Mouse (Mus musculus) 3134 (cell line): ENCODE results near the gene Utrn.

Source experiments
- DNase-seq: peaks from one replicate; pipeline ENCODE4 v3.0.0-alpha.2; 2011; ENCODE audit warnings: low spot score; ENCODE audit not compliant: insufficient read length; ENCODE audit errors: extremely low read depth

Gene Utrn

DNA sequence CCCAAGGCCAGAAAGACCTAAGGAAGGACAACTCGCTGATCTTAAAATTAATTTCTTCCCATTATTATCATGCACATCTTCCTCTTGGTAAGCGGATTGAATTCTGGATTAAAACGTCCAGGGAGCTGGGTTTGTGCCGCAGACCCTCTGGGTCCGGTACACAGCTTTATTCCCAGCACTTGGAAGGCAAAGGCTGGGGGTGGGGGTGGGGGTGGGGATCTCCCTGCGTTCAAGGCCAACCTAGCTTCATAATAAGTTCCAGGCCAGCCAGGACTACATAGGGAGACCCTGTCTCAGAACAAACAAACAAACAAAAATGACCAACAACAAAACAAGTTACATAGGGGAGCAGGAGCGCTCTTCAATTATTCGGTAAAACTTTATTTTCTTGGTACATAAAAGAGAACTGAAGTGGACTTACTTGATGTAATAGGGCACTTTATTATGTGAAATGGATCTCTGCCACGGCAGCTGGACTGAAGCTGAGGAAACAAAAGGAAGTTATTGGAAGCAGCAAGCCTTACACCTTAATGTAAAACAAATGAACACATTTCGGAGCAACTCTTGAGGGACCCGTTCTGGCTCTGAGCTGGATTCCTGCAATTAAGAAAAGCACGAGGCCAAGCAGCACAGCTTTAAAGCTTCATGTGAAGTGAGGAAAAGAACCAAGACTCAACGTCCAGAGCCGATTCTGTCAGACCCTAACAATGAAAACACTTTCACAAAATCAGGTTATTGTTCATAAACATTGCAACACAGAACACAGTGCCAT is 394.1 kb downstream of the Utrn start:
- DNase-seq, result no peak

DNA sequence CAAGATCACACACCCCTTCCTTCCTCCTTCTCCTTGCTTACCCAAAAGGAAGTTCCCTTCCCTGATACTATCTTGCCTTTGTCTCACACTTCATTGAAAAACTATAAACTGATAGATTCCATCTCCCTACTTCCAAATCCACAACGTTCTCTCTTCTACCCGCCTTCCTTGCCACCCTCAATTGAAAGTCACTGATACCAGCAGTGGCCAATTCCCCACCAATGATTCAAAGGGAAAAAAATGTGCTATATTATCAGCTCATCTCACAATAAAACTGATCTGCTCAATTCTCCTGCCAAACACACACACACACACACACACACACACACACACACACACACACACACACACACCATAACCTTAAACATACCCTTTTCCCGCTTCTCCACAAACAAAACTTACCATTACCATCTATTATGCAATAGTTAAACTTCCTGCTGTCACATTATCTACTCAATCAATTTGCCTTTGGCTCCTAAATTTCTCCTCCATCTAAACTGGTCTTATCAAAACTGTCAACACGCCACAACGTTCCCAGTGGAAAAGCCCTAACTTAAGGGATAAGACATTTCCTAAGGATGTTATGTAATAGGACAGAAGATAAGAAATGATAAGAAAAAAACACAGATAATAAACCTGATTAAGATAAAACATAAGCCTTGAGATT is 399.6 kb downstream of the Utrn start:
- no peak for DNase-seq

DNA sequence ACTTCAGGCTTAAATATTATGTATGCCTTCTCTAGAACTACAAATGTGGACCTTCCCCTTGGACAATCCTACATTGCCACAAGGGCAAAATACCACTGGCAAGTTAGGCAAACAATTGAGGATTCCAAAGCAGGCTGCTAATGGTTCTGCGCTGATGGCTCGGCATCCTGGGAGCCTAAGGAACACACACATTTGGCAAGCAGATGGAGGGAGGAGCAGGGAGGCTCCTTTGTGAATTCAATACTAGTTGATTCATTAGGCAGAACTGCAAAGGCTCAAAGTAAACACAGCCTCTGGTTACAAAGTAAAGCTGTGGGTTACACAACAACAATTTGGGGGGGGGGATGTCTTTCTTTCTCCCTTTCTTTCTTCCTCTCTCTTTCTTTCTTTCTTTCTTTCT is 401.6 kb downstream of the Utrn start:
- no peak for DNase-seq

DNA sequence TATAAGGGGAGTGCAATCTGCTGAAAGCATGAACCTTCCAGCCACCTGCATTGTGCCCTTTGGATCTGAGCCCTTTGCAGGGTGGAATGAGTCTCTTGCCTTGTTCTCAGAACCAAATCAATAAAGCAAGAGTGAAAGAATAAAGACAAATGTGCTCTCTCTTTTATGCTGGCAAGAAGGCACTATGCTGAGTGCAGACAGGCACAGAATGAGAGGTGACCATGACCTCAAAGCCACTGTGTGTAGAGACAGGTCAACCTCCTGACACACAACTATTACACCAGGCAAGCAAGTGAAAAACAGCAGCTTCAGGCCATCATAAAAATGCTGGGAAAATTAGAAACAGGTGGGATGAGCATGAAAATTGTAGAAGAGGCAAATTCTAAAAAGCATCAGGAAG is 408.2 kb downstream of the Utrn start:
- no peak for DNase-seq

DNA sequence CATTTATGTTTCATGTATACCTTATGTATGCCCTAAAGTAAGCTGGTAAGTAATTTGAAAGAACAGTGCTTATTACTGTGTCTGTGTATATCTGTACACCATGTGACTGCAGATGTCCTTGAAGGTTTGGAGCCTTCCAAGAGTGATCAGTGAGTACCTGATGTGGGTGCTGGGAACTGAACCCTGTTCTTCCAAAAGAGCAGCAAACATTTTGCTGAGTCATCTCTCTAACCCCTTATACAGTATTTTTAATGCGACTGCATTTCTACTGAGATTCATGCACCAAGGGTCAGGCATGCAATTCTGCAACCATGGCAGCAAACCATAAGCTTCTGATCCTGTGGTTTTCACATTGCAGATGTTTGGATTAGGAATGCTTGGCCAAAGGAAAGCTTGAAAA is 412.3 kb downstream of the Utrn start:
- DNase-seq, result no peak

DNA sequence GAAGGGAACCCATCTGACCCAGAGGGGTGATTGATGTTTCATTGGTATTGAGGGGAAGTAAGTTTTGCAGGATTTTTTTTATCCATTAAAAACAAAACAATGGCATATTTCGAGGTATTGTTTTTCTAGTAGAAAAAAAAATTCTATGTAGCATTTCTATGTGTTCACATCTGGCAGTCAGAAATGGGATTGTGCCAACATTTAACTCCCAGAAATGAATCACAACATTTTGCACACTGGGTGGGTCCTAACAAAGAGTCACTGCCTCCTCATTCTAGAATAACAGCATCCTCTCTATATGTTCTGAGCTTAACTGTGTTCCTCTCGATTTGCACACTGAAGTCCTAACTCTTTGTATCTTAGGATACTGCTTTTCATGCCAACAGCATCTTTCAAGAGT is 416.5 kb downstream of the Utrn start:
- DNase-seq, result no peak

DNA sequence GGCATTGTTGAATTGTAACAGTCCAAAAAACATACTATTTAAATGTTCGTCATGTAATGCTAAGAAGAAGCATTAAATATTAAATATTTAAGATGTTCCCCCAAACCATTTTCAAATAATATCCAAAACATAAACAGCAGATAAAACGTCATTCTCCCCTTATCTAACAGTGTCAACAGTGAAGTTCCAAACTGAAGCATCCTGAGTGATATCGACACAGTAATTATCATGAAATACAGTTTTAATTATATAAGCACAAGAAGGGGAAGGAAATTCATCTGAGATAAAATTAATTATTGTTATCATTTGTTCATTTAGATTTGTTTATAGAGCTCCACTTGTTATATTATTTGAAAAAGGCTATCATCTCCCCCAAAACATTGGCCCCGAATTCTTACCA is 425.0 kb downstream of the Utrn start:
- no peak for DNase-seq

DNA sequence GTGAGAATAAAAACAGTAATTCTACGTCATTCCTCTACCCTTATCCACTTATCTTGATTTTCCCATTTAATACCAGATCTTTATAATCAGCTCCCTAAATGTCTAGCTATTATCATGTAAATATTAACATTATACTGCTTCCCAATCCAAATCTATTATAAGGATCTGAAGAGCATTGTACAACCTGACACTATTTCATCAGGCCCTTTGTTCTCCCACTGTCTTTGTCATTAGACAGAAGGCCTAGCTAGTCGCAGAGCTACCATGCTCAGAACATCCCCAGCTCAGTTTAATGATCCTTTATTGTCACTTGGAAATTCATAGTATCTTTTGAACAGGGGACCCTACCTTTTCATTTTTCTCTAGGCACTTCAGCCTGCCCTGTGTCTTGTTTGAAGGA is 436.0 kb downstream of the Utrn start:
- no peak for DNase-seq

DNA sequence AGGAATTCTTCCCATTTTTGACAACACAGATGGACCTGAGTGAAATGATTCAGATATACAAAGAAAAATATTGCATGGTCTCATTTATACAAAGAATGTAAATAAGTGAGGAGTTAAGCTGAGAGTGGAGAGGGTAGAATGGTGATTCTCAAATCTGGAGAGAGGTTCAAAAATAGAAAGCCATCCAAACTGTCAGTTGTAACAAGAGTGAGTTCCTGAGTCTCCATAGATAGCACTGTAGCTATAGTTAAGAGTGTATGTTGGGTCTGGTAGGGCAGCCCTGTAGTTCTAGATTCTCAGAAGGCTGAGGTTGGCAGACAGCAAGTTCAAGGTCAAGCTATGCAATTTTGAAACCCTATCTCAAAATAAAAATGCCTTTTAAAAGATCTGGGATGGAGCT is 438.8 kb downstream of the Utrn start:
- no peak for DNase-seq

DNA sequence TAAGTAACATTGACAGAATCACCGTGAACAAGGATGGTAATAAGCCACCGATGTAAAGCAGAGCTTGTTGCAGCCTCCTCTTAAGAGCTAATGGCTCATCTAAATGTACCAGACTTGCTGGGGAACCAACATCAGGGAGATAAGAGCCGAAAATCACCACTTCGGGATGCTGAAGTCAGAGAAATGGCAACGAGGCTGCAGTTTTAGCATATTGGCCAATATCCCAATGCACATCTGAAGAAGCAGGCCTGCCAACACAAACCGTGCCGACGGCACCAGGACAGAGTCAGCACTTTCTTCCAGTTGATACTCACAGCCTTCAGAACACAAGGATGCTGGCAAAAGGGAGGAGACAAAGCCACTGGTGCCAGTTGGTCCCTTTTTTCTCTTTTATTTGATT is 442.3 kb downstream of the Utrn start:
- no peak for DNase-seq

DNA sequence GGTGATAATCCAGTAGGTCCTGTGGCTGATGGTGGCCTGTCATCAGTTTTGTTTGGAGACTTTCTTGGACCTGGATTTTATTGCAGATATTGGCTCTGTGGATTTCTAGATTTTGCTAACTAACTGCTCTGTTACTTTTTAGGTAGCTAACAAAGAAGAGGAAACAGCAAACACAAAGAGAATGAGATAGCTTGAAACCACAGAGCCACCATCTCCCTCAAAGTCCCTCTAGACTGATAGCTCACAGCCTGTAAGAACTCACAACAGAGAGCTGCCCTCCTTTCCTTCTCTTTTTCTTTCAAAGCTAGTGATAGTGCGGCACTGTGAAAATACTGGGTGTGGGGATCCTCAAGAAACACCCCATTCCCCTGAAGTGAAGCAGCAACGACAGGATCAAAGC is 444.2 kb downstream of the Utrn start:
- no peak for DNase-seq

DNA sequence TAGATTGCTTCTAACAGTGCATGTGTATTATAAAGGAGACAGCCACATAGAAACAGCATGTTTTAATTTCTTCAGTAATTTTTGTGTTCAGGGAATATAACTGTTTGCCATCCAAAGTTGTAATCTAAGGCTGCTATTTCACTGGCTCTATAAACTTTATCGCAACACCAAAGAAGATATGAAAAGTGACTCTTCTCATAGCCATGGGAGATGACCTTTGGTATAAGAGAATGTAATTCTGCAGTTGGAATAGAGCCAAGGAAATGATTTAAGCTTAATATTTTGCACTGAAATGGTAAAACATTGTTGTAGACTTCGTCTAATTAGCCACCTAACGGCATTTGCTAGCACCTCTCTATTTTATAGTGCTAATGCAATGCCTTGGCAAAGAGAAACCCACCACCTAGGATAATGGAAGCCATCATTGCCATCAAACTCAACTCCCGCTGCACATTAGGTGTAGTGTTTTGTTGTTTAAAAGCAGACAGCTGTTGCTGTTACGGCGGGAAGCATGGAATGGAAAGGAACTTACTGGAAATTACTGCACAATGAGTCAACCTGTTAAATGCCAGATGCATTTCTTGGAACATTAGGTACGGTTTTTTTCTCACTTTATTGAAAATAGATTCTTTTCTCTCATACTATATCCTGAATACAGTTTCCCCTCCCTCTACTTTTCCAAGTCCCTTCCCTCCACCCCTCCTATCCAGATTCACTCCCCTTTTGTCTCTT is 445.0 kb downstream of the Utrn start:
- no peak for DNase-seq

DNA sequence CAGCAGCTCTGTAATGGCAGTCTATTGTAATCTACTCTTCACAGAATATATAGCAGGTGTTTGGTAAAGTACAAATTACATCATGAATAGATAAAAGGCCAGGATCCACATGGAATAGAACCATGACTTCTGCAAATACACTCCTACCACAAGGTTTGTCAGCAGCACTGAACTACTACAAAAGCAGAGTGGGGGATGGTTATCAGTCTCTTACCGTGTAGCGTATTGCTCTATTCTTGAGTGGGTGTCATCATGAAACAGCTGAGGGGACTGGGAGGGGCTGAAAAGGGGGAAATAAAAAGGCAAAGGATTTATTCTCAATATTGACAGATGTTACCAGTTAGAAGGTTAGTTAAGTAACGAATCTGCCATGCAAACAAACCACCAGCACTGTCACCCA is 454.2 kb downstream of the Utrn start:
- DNase-seq, result no peak

DNA sequence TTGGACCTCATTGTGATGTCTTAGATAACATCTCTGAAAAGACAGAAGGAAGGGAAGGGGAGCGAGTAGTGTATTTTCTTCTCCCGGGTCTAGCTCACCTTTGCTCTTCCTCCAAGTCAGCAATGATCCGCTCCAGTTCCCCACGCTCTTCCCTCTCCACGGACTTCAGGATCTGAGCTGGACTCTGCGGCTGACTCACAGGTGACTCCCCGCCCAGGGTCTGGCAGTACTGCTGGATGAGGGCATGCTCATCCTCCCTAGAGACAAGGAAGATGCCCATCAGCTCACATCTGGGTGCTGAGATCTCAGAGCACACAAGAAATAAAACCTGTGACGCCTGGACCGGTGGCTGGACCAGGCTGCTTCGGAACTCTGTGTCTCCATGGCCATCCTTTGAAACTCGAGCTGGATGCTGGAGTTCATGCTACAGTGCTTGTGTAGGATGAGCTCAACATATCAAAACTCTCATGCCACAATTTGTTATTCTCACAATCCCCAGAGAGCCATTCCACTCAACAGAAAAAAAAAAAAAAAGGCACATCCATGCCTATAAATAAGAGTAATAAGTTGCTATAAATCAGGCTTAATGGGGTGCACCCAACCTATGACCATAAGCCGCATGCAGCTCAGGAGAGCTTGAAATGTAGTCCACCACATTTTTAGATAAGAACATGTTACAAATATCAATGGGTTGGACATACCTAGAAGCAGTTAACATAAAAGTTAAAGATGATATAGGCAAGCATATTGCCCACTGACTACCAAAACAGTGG is 462.6 kb downstream of the Utrn start:
- DNase-seq, result peak; percentile 2

DNA sequence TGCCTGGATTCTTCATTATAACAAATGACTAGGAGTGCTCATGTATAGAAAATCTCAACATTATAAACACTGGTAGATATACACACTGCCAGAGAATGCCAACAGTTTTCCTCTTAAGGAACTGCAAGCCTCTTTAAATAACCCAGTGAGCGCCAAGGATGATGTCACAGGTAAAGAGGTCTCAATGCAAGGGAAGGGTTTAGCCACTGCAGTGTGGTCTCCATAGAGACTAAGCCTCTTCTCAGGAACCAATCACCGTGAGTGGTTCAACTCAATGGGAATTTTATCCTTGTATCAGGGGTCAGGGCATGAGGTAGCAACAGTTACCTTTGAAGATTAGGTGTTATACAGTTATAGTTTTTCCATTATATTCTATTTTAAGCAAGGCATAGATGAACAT is 469.7 kb downstream of the Utrn start:
- no peak for DNase-seq

DNA sequence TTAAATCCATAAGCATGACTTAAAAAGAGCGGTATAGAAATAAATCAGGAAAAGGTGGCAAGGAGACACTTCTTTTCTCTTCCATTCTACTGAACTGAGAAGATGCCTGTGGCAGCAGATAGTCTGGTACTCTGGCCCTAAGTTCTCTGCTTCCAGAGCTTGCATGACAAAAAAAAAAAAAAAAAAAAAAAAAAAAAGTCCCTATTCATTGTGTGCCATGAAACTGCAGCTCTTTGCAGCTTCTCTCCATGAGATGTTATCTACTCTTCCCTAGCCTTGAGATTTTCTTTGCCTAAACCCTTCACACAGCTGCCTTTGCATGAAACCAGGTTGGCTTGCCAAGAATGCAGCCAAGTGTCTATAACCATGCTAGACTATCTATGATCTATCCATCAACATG is 489.0 kb downstream of the Utrn start:
- DNase-seq, result no peak

DNA sequence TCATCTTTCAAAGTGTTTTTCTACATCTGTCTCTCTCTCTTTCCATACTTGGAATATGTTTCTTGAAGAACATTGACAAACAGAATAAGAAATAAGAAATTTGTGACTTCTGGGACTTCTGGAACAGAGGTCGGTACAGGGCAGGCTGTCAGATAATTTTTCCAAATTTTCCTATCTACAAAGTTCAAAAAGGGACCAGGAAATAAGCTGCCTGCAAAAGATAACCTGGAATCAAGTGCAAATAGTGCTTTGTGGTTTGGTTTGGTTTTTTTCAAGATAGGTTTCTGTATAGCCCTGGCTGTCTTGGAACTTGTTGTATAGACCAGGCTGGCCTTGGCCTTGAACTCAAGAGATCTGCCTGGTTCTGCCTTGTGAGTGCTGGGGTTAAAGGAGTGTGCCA is 490.0 kb downstream of the Utrn start:
- no peak for DNase-seq

DNA sequence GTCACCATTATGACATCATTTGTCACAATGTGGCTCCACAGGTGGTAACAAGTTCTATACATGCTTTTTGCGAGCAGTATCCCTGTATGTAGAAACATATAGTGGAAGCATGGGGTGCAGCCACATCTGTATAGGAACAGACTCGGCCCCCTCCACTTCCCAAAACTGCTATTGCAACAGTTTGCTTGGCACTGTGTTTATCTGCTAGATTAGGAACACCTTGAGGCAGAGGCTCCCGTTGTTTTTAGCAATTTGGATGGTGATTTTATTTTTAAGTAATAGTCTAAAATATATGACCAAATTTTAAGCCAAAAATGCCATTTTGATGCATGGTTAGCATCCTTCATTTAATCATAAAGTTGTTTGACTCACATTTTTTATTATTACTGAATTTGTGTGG is 491.4 kb downstream of the Utrn start:
- no peak for DNase-seq

DNA sequence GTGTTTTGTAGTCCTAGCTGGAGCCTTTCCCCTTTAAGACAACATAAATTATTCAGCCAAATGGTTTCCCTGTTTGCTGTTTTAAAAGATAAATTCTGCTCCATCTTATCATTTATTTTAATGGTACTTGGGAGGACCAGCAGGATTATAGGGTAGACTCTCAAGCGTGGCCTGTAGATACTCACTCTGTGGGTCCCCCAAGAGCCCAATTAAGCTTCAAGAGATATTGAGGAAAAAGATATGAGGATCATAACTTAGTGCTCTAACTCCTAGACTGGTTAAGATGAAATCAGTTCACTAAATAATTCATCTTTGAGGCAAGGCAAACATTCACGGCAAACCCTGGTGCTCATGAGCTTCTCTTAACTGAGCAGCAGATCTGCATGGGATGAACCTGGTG is 493.1 kb downstream of the Utrn start:
- DNase-seq, result no peak

DNA sequence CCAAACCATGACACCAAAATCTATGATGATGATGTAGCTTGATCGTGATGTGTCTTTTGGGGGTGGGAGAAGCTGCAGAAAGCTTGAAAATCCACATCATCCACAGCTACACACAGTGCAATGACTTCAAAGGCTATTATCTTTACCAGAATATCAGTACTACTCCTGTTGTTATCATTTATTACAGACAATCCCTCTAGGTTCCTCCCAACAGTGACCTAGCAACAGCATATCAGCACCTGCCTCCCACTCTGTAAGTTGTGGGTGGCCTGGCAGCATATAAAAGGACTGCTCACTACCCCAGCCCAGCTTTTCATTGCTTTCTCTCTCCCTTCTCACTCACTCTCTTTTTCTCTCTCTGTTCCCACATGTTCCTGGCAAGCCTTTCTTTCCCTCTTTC is 494.4 kb downstream of the Utrn start:
- no peak for DNase-seq

DNA sequence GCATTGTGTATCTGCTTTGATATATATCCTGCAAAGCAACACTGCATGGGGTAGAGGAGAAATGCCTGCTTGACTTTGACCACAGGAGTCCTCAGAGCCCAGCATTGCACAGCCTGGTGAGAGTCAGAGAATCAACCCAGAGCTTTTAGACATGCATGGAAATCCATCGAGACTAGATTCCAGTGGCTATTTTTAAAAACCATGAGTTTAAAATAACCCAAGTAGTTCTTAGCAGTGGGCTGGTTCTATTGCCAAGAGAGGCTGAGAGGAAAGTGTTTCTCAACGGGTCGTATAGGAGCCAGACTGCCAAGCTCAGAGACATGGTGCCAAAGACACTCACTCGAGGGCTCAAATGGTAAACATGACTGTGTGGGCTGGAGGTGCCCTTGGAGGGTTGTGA is 514.6 kb downstream of the Utrn start:
- no peak for DNase-seq
